Mouse (Mus musculus) neural tube, postnatal 0 days (tissue): ENCODE measurements around the gene Bbof1. TPM values are rescaled to one million over a fixed set of nuclear protein-coding genes. Genes with fewer than 3 reads are reported as not detected.

Source experiments
- polyA plus RNA-seq: library from polyadenylated mRNA; unstranded; fragments of >200 nt; fragmentation: Nextera tagmentation; extraction: Ambion mirVana; gene quantifications from 2 replicates; pipeline ENCODE4 v1.2.1, GENCODE M21; 2015

Gene Bbof1
- polyA plus RNA-seq = 2.8 and 3.0 TPM in 2 replicates

DNA sequence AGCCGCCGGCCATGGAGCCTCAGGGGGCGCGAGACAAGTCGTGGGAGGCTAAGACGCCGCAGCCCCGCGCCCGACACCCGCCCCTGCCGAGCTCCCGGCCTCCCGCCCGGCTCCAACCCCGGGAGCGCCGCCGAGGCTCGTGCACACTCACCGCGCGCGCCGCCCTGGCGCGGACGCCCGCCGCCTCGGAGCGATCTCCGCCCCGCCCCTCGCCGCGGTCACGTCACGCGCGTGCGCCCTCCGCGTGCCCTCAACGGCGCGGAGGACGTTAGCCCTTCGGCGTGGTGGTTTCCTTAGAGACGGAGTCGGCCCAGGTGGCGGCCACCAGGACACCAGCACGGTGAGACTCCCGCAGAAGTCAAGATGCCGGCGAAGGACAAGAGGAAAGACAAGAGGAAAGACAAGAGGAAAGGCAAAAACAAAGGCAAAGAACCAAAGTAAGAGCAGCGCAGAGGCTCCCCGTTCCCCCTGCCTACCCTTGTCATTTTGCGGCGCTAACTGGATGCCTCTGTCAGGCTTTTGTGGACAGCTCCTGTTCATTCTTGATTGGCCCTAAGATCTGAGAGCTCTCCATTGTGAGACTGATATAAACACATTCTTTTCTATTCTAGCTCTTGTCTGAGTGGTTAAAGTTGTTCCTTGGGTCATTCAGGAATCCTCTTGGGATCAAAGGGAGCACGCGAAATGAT is at the start of gene Bbof1, which contains the start of gene Entpd5:
Bbof1 (plus strand) TSS at position 253 of the 689 bp plus-strand sequence.
Entpd5 (minus strand) TSS at position 211 of the 689 bp plus-strand sequence.

GRCm38 (mm10) chr12:84361555-84362489 is 47.0 kb upstream of the Bbof1 start, which contains the start of the genes Coq6 and Fam161b:
TSS of gene Coq6 (plus strand) at chr12:84361657.
TSS of gene Fam161b (minus strand) at chr12:84361833.

GRCm38 (mm10) chr12:84416834-84417604 is 8.1 kb downstream of the Bbof1 start, which contains the start of gene Rnf113a2:
TSS of gene Rnf113a2 (plus strand) at chr12:84417196.

GRCm38 (mm10) chr12:84450718-84451646 is 42.1 kb downstream of the Bbof1 start, which contains the start of the genes Aldh6a1 and Lin52:
TSS of gene Aldh6a1 (minus strand) at chr12:84451004.
TSS of gene Lin52 (plus strand) at chr12:84451422.

Other genes starting within 250 kb of the Bbof1 start
- 3.7 and 4.1 TPM in 2 replicates for gene Elmsan1, start 190.2 kb upstream of the Bbof1 start, polyA plus RNA-seq
- gene Ptgr2, start 123.8 kb upstream of the Bbof1 start, polyA plus RNA-seq = 15.4 and 17.5 TPM in 2 replicates
- gene Zfp410, start 92.2 kb upstream of the Bbof1 start, polyA plus RNA-seq = 42.4 and 46.6 TPM in 2 replicates
- 35.3 and 37.0 TPM in 2 replicates for gene Coq6, start 47.4 kb upstream of the Bbof1 start, polyA plus RNA-seq
- gene Fam161b, start 47.2 kb upstream of the Bbof1 start, polyA plus RNA-seq = 10.4 and 12.4 TPM in 2 replicates
- 11.0 and 12.6 TPM in 2 replicates for gene Entpd5, start within 50 bp of the Bbof1 start, polyA plus RNA-seq
- gene Rnf113a2, start 8.1 kb downstream of the Bbof1 start, polyA plus RNA-seq = 20.4 and 22.0 TPM in 2 replicates
- gene Aldh6a1, start 41.9 kb downstream of the Bbof1 start, polyA plus RNA-seq = 44.9 and 50.0 TPM in 2 replicates
- 26.9 and 27.0 TPM in 2 replicates for gene Lin52, start 42.4 kb downstream of the Bbof1 start, polyA plus RNA-seq
- gene Vsx2, start 160.7 kb downstream of the Bbof1 start, polyA plus RNA-seq = 4.6 and 7.0 TPM in 2 replicates
- gene Abcd4, start 208.3 kb downstream of the Bbof1 start, polyA plus RNA-seq = 10.8 and 10.9 TPM in 2 replicates
- gene Vrtn, start 231.9 kb downstream of the Bbof1 start, polyA plus RNA-seq = not detected in 2 replicates